Mouse (Mus musculus) adrenal gland (tissue): Measurements from ENCODE around the gene Gucy1b2.

ENCODE experiments used
- intact Hi-C: fragments of 180-260 bp; cut with DNase I; formaldehyde crosslinking; loops from one replicate; pipeline ENCODE4 v1.15.1; 2025

The Gucy1b2 gene

GRCm38 (mm10) chr14:62446385-62447213, 9.5 kb downstream of the Gucy1b2 start:
- intact Hi-C loops, result no loop called here

- intact Hi-C loops, result no loop called here
These were observed 12.2 kb downstream of the Gucy1b2 start for GRCm38 (mm10) chr14:62443840-62444430.

- intact Hi-C loops, result no loop called here
These were observed 13.1 kb downstream of the Gucy1b2 start for GRCm38 (mm10) chr14:62442971-62443370.

- intact Hi-C loops, result no loop called here
These were observed 16.1 kb downstream of the Gucy1b2 start for GRCm38 (mm10) chr14:62440036-62440435.

GRCm38 (mm10) chr14:62438236-62438635, 17.9 kb downstream of the Gucy1b2 start:
- intact Hi-C loops, result no loop called here

- intact Hi-C loops, result no loop called here
These were observed 18.3 kb downstream of the Gucy1b2 start for GRCm38 (mm10) chr14:62437806-62438205.

GRCm38 (mm10) chr14:62425277-62425691, 30.8 kb downstream of the Gucy1b2 start:
- intact Hi-C loops, result no loop called here

GRCm38 (mm10) chr14:62422265-62422664, 33.8 kb downstream of the Gucy1b2 start:
- intact Hi-C loops, result no loop called here

GRCm38 (mm10) chr14:62417501-62417900, 38.6 kb downstream of the Gucy1b2 start:
- intact Hi-C loops, result no loop called here

- intact Hi-C loops, result no loop called here
These were observed 39.4 kb downstream of the Gucy1b2 start for GRCm38 (mm10) chr14:62416742-62417134.

GRCm38 (mm10) chr14:62416007-62416741, 39.9 kb downstream of the Gucy1b2 start:
- intact Hi-C loops, result no loop called here

- intact Hi-C loops, result no loop called here
These were observed 60.7 kb downstream of the Gucy1b2 start for GRCm38 (mm10) chr14:62395346-62395745.

GRCm38 (mm10) chr14:62392754-62393153, 63.3 kb downstream of the Gucy1b2 start:
- intact Hi-C loops, result no loop called here

GRCm38 (mm10) chr14:62389729-62390536, 66.2 kb downstream of the Gucy1b2 start:
- intact Hi-C loops, result no loop called here

- intact Hi-C loops, result no loop called here
These were observed 66.9 kb downstream of the Gucy1b2 start for GRCm38 (mm10) chr14:62389064-62389728.

- intact Hi-C loops, result no loop called here
These were observed 72.2 kb downstream of the Gucy1b2 start for GRCm38 (mm10) chr14:62383786-62384299.

- intact Hi-C loops, result no loop called here
These were observed 73.0 kb downstream of the Gucy1b2 start for GRCm38 (mm10) chr14:62383109-62383508.

- intact Hi-C loops, result no loop called here
These were observed 75.5 kb downstream of the Gucy1b2 start for GRCm38 (mm10) chr14:62380606-62381005.

- intact Hi-C loops, result no loop called here
These were observed 76.7 kb downstream of the Gucy1b2 start for GRCm38 (mm10) chr14:62379391-62379790.

GRCm38 (mm10) chr14:62376115-62376514, 80.0 kb downstream of the Gucy1b2 start:
- intact Hi-C loops, result no loop called here
